13 mouse cellular contexts compared by ENCODE assay signal in genomic region chr16:70654429-70655081, GRCm38 (mm10).
DNase-seq lines count a peak whose midpoint lies in the region; ATAC-seq and TF ChIP-seq lines count a peak whose summit lies in the region.
"Had no signal": no experiment of that assay in that cellular context is flagged by ENCODE, and none has a peak within 500 bp of the region (broad histone marks: within the 10 kb centered on the region; RNA-seq: fewer than 3 reads in every experiment).

No protein-coding gene starts in this region.

- 43% methylated on average over 6 of the region's 6 CpGs for WGBS in midbrain, embryonic 16.5 days
- 59% methylated on average over 6 of the region's 6 CpGs for WGBS in kidney, embryonic 16.5 days

- no peak overlapping the region for H3K4me3 ChIP-seq in layer of hippocampus, adult 2 months
- H3K4me3 ChIP-seq in midbrain, embryonic 16.5 days (ENCODE audit: low read depth, low read length) = no peak overlapping the region
- no peak overlapping the region for H3K4me3 ChIP-seq in kidney, embryonic 16.5 days (ENCODE audit: low read length)
- H3K4me3 ChIP-seq: embryonic facial prominence, embryonic 12.5 days; heart, embryonic 15.5 days had no signal

- peak in 1 of 2 experiments; percentile 38 for DNase-seq in layer of hippocampus, adult 2 months (ENCODE audit: low spot score in 2 of 2)
- no peak for DNase-seq in layer of hippocampus, postnatal 36 days
- peak; percentile 2 for DNase-seq in Muller cell, postnatal 12 days (ENCODE audit: inconsistent ontology term)
- DNase-seq in brain, embryonic 14.5 days (ENCODE audit: low read depth) = peak; percentile 79
- DNase-seq in adrenal gland, adult 18-20 months (ENCODE audit: low spot score in 2 of 2) = no peak
- DNase-seq: adrenal gland, adult 8-10 months; cerebellum, adult 11 months; kidney, adult 11 months had no signal

- no peaks in the 10 kb centered on the region for H3K27me3 ChIP-seq in midbrain, embryonic 16.5 days (ENCODE audit: control insufficient read depth, insufficient read depth, low read depth, low read length)
- H3K27me3 ChIP-seq in kidney, embryonic 16.5 days (ENCODE audit: insufficient read depth, low read length) = no peaks in the 10 kb centered on the region
- H3K27me3 ChIP-seq: embryonic facial prominence, embryonic 12.5 days; heart, embryonic 15.5 days had no signal

- H3K4me2 ChIP-seq in midbrain, embryonic 16.5 days (ENCODE audit: low read length) = no peak overlapping the region
- no peak overlapping the region for H3K4me2 ChIP-seq in kidney, embryonic 16.5 days (replicated peaks; ENCODE audit: low read depth, low read length)
- H3K4me2 ChIP-seq: embryonic facial prominence, embryonic 12.5 days; heart, embryonic 15.5 days had no signal

- 0 out of 2 replicates have a peak, but pooled peaks have one; percentile 17 for ATAC-seq in midbrain, embryonic 16.5 days
- ATAC-seq in kidney, embryonic 16.5 days (ENCODE audit: low FRiP score, low TSS enrichment) = no peak

- no peaks in the 10 kb centered on the region for H3K9me3 ChIP-seq in midbrain, embryonic 16.5 days (replicated peaks; ENCODE audit: control insufficient read depth, low read length, poor library complexity, severe bottlenecking)
- no peaks in the 10 kb centered on the region for H3K9me3 ChIP-seq in kidney, embryonic 16.5 days (ENCODE audit: low read length)
- H3K9me3 ChIP-seq: embryonic facial prominence, embryonic 12.5 days; heart, embryonic 15.5 days had no signal

- H3K36me3 ChIP-seq in midbrain, embryonic 16.5 days (ENCODE audit: control insufficient read depth, insufficient read depth, low read length) = no peaks in the 10 kb centered on the region
- H3K36me3 ChIP-seq in kidney, embryonic 16.5 days (ENCODE audit: insufficient read depth, low read length) = no peaks in the 10 kb centered on the region
- H3K36me3 ChIP-seq: embryonic facial prominence, embryonic 12.5 days; heart, embryonic 15.5 days had no signal

- TF ChIP-seq CTCF in layer of hippocampus, adult 2 months (conservative IDR thresholded peaks at IDR 0.05) = peak; percentile 80
- no peak for TF ChIP-seq CTCF in brain, embryonic 14.5 days (IDR thresholded peaks at IDR 0.05; ENCODE audit: borderline replicate concordance, extremely low read depth, insufficient read depth, insufficient read length)

- no peak for TF ChIP-seq POLR2A in brain, embryonic 14.5 days (IDR thresholded peaks at IDR 0.05; ENCODE audit: borderline replicate concordance, extremely low read depth, insufficient read depth, insufficient read length, poor library complexity, severe bottlenecking)

- H3K4me1 ChIP-seq in midbrain, embryonic 16.5 days (ENCODE audit: control insufficient read depth, insufficient read depth, low read length) = no peaks in the 10 kb centered on the region
- H3K4me1 ChIP-seq in kidney, embryonic 16.5 days (ENCODE audit: insufficient read depth, low read length) = no peaks in the 10 kb centered on the region
- H3K4me1 ChIP-seq: embryonic facial prominence, embryonic 12.5 days; heart, embryonic 15.5 days had no signal

- no peak overlapping the region for H3K9ac ChIP-seq in midbrain, embryonic 16.5 days (ENCODE audit: low read depth, low read length)
- H3K9ac ChIP-seq in kidney, embryonic 16.5 days (replicated peaks; ENCODE audit: low read length) = no peak overlapping the region
- H3K9ac ChIP-seq: embryonic facial prominence, embryonic 12.5 days; heart, embryonic 15.5 days had no signal

- no peak overlapping the region for H3K27ac ChIP-seq in layer of hippocampus, adult 2 months
- no peak overlapping the region for H3K27ac ChIP-seq in midbrain, embryonic 16.5 days (ENCODE audit: low read length)
- no peak overlapping the region for H3K27ac ChIP-seq in kidney, embryonic 16.5 days (ENCODE audit: low read length)
- H3K27ac ChIP-seq: embryonic facial prominence, embryonic 12.5 days; heart, embryonic 15.5 days; macrophage had no signal

Comparison
In these comparisons a context has a peak if more than half of its experiments do, and no peak if none do; other contexts are left out.
1. DNase-seq: peak in Muller cell, postnatal 12 days (single experiment) and brain, embryonic 14.5 days (single experiment); none in layer of hippocampus, postnatal 36 days (0 of 2) and adrenal gland, adult 18-20 months (0 of 2).